Mouse (Mus musculus) MEL (cell line): Measurements from ENCODE around the gene Tha1.

Experiments used
- BHLHE40 ChIP-seq: IDR thresholded peaks from 2 replicates; pipeline ENCODE4 v1.6.1; 2012; ENCODE audit warnings: low read depth, mild to moderate bottlenecking, inconsistent platforms, low read length, improper control_type of control experiment, borderline replicate concordance
- CTCF ChIP-seq, 3 experiments: IDR thresholded peaks in 2 of 3; conservative IDR thresholded peaks in 1 of 3; 2 replicates each; pipeline ENCODE4 v1.5.1; 2011 to 2012; ENCODE audit warnings: low read length in 3 of 3, low read depth in 2 of 3, mild to moderate bottlenecking in 2 of 3, improper control_type of control experiment in 1 of 3, inconsistent platforms in 1 of 3, mixed read lengths in 1 of 3, moderate library complexity in 1 of 3; ENCODE audit not compliant: control insufficient read depth in 1 of 3, insufficient read depth in 1 of 3, poor library complexity in 1 of 3, severe bottlenecking in 1 of 3
- EP300 ChIP-seq, 2 experiments: IDR thresholded peaks; 2 replicates each; pipeline ENCODE4 v1.6.1; 2011; ENCODE audit warnings: improper control_type of control experiment in 2 of 2, low read length in 2 of 2, low read depth in 1 of 2, mild to moderate bottlenecking in 1 of 2
- MAZ ChIP-seq: IDR thresholded peaks from 2 replicates; pipeline ENCODE4 v1.6.1; 2012; ENCODE audit warnings: low read depth, mild to moderate bottlenecking, inconsistent platforms, low read length, improper control_type of control experiment
- NELFE ChIP-seq: IDR thresholded peaks from 2 replicates; pipeline ENCODE4 v1.6.1; 2011; ENCODE audit warnings: low read depth, low read length, improper control_type of control experiment
- NRF1 ChIP-seq: IDR thresholded peaks from 2 replicates; pipeline ENCODE4 v1.6.1; 2014; ENCODE audit warnings: low read depth, mild to moderate bottlenecking, inconsistent platforms, low read length, improper control_type of control experiment, moderate library complexity; ENCODE audit not compliant: poor library complexity, insufficient read depth, severe bottlenecking
- POLR2A ChIP-seq, 2 experiments: IDR thresholded peaks; 2 replicates each; pipeline ENCODE4 v1.6.1; 2011 to 2012; ENCODE audit warnings: low read length in 2 of 2, mild to moderate bottlenecking in 2 of 2, control low read depth in 1 of 2, improper control_type of control experiment in 1 of 2, low read depth in 1 of 2, moderate library complexity in 1 of 2; ENCODE audit not compliant: control insufficient read depth in 1 of 2, insufficient read depth in 1 of 2, poor library complexity in 1 of 2
- POLR2AphosphoS5 ChIP-seq: IDR thresholded peaks from 2 replicates; pipeline ENCODE4 v1.6.1; 2012; ENCODE audit warnings: low read depth, borderline replicate concordance, mild to moderate bottlenecking, inconsistent platforms, low read length, moderate library complexity, mixed read lengths
- RCOR1 ChIP-seq: IDR thresholded peaks from 2 replicates; pipeline ENCODE4 v1.6.1; 2012; ENCODE audit warnings: low read depth, mild to moderate bottlenecking, inconsistent platforms, low read length, improper control_type of control experiment
- USF1 ChIP-seq: IDR thresholded peaks from 2 replicates; pipeline ENCODE4 v1.6.1; 2014; ENCODE audit warnings: low read depth, mild to moderate bottlenecking, inconsistent platforms, low read length, improper control_type of control experiment, moderate library complexity
- ZMIZ1 ChIP-seq: IDR thresholded peaks from 2 replicates; pipeline ENCODE4 v1.6.1; 2012; ENCODE audit warnings: low read depth, mild to moderate bottlenecking, inconsistent platforms, low read length, improper control_type of control experiment, moderate library complexity
- ZNF384 ChIP-seq: IDR thresholded peaks from 2 replicates; pipeline ENCODE4 v1.6.1; 2012; ENCODE audit warnings: low read depth, mild to moderate bottlenecking, inconsistent platforms, low read length, improper control_type of control experiment

DNA sequence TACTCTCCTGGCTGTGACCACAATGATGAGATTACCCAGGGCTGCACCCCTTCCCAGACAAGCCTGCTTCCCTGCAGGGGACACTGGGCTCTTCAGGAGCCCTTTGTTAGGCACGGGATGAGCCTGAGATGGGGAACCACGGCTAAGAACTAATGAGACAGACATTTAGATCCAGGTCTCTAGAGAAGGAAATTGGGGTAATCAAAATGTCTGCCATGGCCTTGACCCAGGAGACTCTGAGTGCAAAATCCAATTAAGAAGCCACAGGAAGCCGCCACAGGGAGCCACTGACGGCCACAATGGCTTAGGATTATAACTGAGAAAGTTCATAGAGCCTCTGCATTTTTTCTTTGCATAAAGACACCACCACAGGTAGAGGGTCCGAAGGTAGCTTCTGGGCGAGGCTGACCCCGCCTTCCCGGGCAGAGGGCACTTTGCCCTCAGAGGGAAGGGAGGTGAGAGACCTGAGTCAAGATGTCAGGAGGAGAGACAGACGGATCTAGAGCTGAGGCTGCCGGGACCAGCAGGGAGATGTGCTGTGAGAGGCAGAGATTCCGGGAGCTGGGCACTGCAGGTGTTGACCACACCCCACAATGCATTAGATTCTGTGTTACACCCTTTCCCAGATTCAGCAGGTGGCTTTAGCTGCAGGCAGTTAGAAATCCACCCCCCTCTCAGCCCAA lies 10.0 kb downstream of the Tha1 start:
- no peak for TF ChIP-seq CTCF (IDR thresholded peaks at IDR 0.05 in 2 of 3, conservative IDR thresholded peaks at IDR 0.05 in 1 of 3; ENCODE audit: control insufficient read depth in 1 of 3, insufficient read depth in 1 of 3, low read depth in 2 of 3, low read length in 3 of 3, poor library complexity in 1 of 3, severe bottlenecking in 1 of 3)
- TF ChIP-seq USF1, result no peak
- TF ChIP-seq BHLHE40, result no peak
- no peak for TF ChIP-seq RCOR1
- no peak for TF ChIP-seq NRF1
- no peak for TF ChIP-seq POLR2AphosphoS5
- no peak for TF ChIP-seq MAZ
- no peak for TF ChIP-seq NELFE
- TF ChIP-seq ZNF384, result no peak
- no peak for TF ChIP-seq POLR2A (IDR thresholded peaks at IDR 0.05; ENCODE audit: control insufficient read depth in 1 of 2, insufficient read depth in 1 of 2, low read depth in 1 of 2, low read length in 2 of 2, poor library complexity in 1 of 2)
- no peak for TF ChIP-seq EP300 (IDR thresholded peaks at IDR 0.05; ENCODE audit: low read depth in 1 of 2, low read length in 2 of 2)
- no peak for TF ChIP-seq ZMIZ1
